Mouse (Mus musculus): ENCODE data around the gene Gm20388. TPM values are rescaled to one million over a fixed set of nuclear protein-coding genes. Genes with fewer than 3 reads are reported as not detected.

The Gm20388 gene
- polyA plus RNA-seq, 1 experiment from 2014 or later: 4.4 TPM

GRCm38 (mm10) chr8:120370461-120370860 lies 459.8 kb downstream of the Gm20388 start:
- H3K9me3 ChIP-seq: no peaks in the 10 kb centered on the region
- no peaks in the 10 kb centered on the region; the same call in 1 of the 2 replicates for H3K27me3 ChIP-seq
- H3K27ac ChIP-seq: no peak overlapping the region
- no peak for ATAC-seq
- H3K4me3 ChIP-seq (replicated peaks): no peak overlapping the region
- H3K36me3 ChIP-seq: no peaks in the 10 kb centered on the region
- peaks cover 54% of the 10 kb centered on the region for H3K4me1 ChIP-seq (replicated peaks)
- H3K9ac ChIP-seq (replicated peaks): no peak overlapping the region
- no peak overlapping the region for H3K4me2 ChIP-seq (replicated peaks)
- WGBS: 75% methylated on average over 4 of the region's 4 CpGs

DNA sequence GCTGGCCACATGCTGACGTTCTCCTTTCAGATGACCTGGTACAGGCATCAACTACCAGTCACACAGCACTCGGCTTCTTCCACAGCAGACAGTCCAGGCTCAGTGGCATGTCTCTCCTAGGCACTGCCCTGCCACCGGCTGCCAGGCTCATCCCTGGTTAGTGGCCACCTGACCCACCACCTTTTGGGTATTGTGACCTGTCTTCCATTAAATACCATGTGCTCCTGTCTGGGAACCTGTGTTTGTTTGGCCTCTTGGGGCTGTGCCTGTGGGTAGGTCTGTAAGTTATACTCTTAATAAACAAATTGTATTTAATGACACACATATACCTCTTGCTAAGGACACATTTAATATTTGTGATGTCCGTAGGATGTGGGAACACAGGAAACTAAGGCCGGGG lies 460.5 kb downstream of the Gm20388 start:
- ATAC-seq: no peak
- Histone ChIP-seq H3K27me3 (no peaks in the 10 kb centered on the region; the same call in 1 of the 2 replicates), H3K4me1 (replicated peaks) (peaks cover 61% of the 10 kb centered on the region), H3K36me3 (no peaks in the 10 kb centered on the region), H3K9me3 (no peaks in the 10 kb centered on the region), H3K9ac (replicated peaks) (no peak overlapping the region), H3K27ac (no peak overlapping the region), H3K4me2 (replicated peaks) (no peak overlapping the region), H3K4me3 (replicated peaks) (no peak overlapping the region)
- 81% methylated on average over 5 of the region's 5 CpGs for WGBS

GRCm38 (mm10) chr8:120371725-120372457 lies 461.2 kb downstream of the Gm20388 start:
- no peaks in the 10 kb centered on the region for H3K36me3 ChIP-seq
- H3K4me2 ChIP-seq (replicated peaks): no peak overlapping the region
- H3K9ac ChIP-seq (replicated peaks): no peak overlapping the region
- H3K9me3 ChIP-seq: no peaks in the 10 kb centered on the region
- no peak overlapping the region for H3K4me3 ChIP-seq (replicated peaks)
- ATAC-seq: no peak
- H3K4me1 ChIP-seq (replicated peaks): peaks cover 69% of the 10 kb centered on the region
- no peak overlapping the region for H3K27ac ChIP-seq
- H3K27me3 ChIP-seq: no peaks in the 10 kb centered on the region; the same call in 1 of the 2 replicates
- 79% methylated on average over 8 of the region's 8 CpGs for WGBS

DNA sequence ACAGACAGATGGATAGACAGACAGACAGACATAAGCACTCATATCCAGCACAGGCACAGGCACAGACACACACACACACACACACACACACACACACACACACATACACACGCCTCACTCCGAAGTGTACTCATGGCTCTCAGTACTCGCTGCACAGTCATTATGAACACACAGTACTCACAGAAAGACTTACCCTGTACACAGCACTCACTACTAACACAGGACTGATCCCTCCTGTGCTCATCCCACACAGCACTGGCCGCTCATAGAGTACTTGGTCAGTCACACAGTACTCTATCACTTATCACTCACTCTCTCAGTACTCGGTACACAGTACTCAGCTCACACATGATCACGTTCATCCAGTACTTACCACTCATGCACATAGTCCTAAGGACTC lies 462.0 kb downstream of the Gm20388 start:
- WGBS: 91% methylated on average over 6 of the region's 6 CpGs
- Histone ChIP-seq H3K4me1 (replicated peaks) (peaks cover 72% of the 10 kb centered on the region), H3K9ac (replicated peaks) (no peak overlapping the region), H3K9me3 (no peaks in the 10 kb centered on the region), H3K27me3 (no peaks in the 10 kb centered on the region; the same call in 1 of the 2 replicates), H3K36me3 (no peaks in the 10 kb centered on the region), H3K4me2 (replicated peaks) (no peak overlapping the region), H3K4me3 (replicated peaks) (no peak overlapping the region), H3K27ac (no peak overlapping the region)
- ATAC-seq: no peak

- WGBS: 87% methylated on average over 3 of the region's 3 CpGs
- peak overlapping the region; percentile 5; the same call in 1 of the 2 replicates for H3K9ac ChIP-seq (replicated peaks)
These were observed 463.0 kb downstream of the Gm20388 start for GRCm38 (mm10) chr8:120373621-120374020.

DNA sequence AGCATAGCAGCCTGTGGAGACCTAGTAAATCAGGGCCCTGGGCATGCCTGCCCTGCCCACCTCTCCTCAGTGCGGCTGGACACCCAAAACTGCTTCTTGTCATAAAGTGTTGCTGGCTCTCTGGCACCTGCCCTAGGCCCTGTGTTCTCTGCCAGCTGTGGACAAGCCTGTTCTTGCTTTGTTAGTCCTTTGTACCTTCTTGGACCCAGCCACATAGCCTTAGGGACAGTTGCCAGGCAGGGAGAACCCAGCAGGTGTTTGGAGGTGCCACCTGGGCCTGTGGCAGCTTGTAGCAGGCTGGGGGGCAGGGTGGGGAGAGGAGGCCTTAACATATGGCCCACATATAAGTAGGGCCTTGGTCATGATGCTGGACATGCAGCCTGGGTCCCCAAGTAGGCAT lies 463.4 kb downstream of the Gm20388 start:
- no peaks in the 10 kb centered on the region for H3K27me3 ChIP-seq
- H3K4me1 ChIP-seq (replicated peaks): peaks cover 78% of the 10 kb centered on the region
- H3K9me3 ChIP-seq: no peaks in the 10 kb centered on the region
- H3K36me3 ChIP-seq: no peaks in the 10 kb centered on the region
- WGBS: 70% methylated on average over 1 of the region's 1 CpGs
- H3K4me3 ChIP-seq (replicated peaks): no peak overlapping the region
- H3K4me2 ChIP-seq (replicated peaks): no peak overlapping the region
- no peak for ATAC-seq
- peak overlapping the region; percentile 5; the same call in 1 of the 2 replicates for H3K9ac ChIP-seq (replicated peaks)
- peak overlapping the region; percentile 41 for H3K27ac ChIP-seq

More at GRCm38 (mm10) chr8:120373621-120374020, 463.0 kb downstream of the Gm20388 start:
- Histone ChIP-seq H3K4me3 (replicated peaks) (no peak overlapping the region), H3K27ac (peak overlapping the region; percentile 41), H3K4me2 (replicated peaks) (no peak overlapping the region), H3K27me3 (no peaks in the 10 kb centered on the region), H3K4me1 (replicated peaks) (peaks cover 78% of the 10 kb centered on the region), H3K9me3 (no peaks in the 10 kb centered on the region), H3K36me3 (no peaks in the 10 kb centered on the region)
- no peak for ATAC-seq

- Histone ChIP-seq H3K9ac (replicated peaks) (peak overlapping the region; percentile 5; the same call in 1 of the 2 replicates), H3K9me3 (no peaks in the 10 kb centered on the region), H3K27ac (peak overlapping the region; percentile 41), H3K27me3 (no peaks in the 10 kb centered on the region), H3K36me3 (no peaks in the 10 kb centered on the region), H3K4me3 (replicated peaks) (no peak overlapping the region), H3K4me1 (replicated peaks) (peaks cover 77% of the 10 kb centered on the region), H3K4me2 (replicated peaks) (no peak overlapping the region)
- WGBS: 32% methylated on average over 9 of the region's 9 CpGs
- no peak for ATAC-seq
These were observed 463.9 kb downstream of the Gm20388 start for GRCm38 (mm10) chr8:120374514-120374913.

GRCm38 (mm10) chr8:120375170-120375569 lies 464.5 kb downstream of the Gm20388 start:
- H3K9ac ChIP-seq (replicated peaks): no peak overlapping the region
- H3K4me2 ChIP-seq (replicated peaks): no peak overlapping the region; the same call in 1 of the 2 replicates
- 41% methylated on average over 5 of the region's 5 CpGs for WGBS
- H3K4me1 ChIP-seq (replicated peaks): peaks cover 79% of the 10 kb centered on the region
- H3K27me3 ChIP-seq: 0 out of 2 replicates have a peak, but pooled peaks cover under 1% of the 10 kb centered on the region
- H3K9me3 ChIP-seq: no peaks in the 10 kb centered on the region
- peak overlapping the region; percentile 69 for H3K27ac ChIP-seq
- no peaks in the 10 kb centered on the region for H3K36me3 ChIP-seq
- ATAC-seq: peak; percentile 25; the same call in 1 of the 2 replicates
- H3K4me3 ChIP-seq (replicated peaks): no peak overlapping the region

DNA sequence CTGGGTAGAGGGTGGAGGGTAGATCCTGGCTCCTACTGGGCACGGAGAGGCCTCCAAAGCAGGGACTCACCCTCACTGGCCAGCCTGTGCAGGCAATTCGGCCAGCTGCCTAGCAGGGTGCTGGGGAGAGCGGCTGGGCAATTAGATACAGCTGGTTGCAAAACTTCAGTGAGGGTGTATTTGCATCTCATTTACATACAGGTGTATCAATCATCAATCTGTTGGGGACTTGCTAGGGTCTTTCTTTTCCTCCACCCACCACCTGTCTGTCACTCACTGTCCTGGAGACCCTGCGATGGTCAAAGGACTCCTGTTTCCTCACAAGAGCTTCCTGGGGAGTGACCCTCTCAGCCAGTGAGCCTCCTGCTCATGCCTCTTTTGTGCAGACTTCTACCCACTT lies 465.6 kb downstream of the Gm20388 start:
- no peak overlapping the region for H3K4me2 ChIP-seq (replicated peaks)
- ATAC-seq: peak; percentile 15; the same call in 1 of the 2 replicates
- no peak overlapping the region; the same call in 1 of the 2 replicates for H3K9ac ChIP-seq (replicated peaks)
- H3K4me3 ChIP-seq (replicated peaks): no peak overlapping the region
- peak overlapping the region; percentile 69 for H3K27ac ChIP-seq
- no peaks in the 10 kb centered on the region for H3K9me3 ChIP-seq
- H3K27me3 ChIP-seq: 0 out of 2 replicates have a peak, but pooled peaks cover 8% of the 10 kb centered on the region
- H3K36me3 ChIP-seq: no peaks in the 10 kb centered on the region
- 25% methylated on average over 4 of the region's 4 CpGs for WGBS
- peaks cover 87% of the 10 kb centered on the region for H3K4me1 ChIP-seq (replicated peaks)

GRCm38 (mm10) chr8:120376847-120377802 lies 466.5 kb downstream of the Gm20388 start:
- H3K36me3 ChIP-seq: no peaks in the 10 kb centered on the region
- H3K9ac ChIP-seq (replicated peaks): 0 out of 2 replicates have a peak overlapping the region, but pooled peaks have one; percentile 33
- ATAC-seq: no peak
- H3K4me1 ChIP-seq (replicated peaks): peaks cover 88% of the 10 kb centered on the region
- peak overlapping the region; percentile 69 for H3K27ac ChIP-seq
- H3K9me3 ChIP-seq: no peaks in the 10 kb centered on the region
- whole genome bisulfite sequencing: 50% methylated on average over 22 of the region's 22 CpGs
- no peak overlapping the region for H3K4me3 ChIP-seq (replicated peaks)
- H3K4me2 ChIP-seq (replicated peaks): no peak overlapping the region
- 0 out of 2 replicates have a peak, but pooled peaks cover 8% of the 10 kb centered on the region for H3K27me3 ChIP-seq

- WGBS: 69% methylated on average over 7 of the region's 7 CpGs
- no peak overlapping the region; the same call in 1 of the 2 replicates for H3K9ac ChIP-seq (replicated peaks)
- no peaks in the 10 kb centered on the region for H3K36me3 ChIP-seq
- H3K4me2 ChIP-seq (replicated peaks): no peak overlapping the region
- H3K27ac ChIP-seq: no peak overlapping the region
- H3K27me3 ChIP-seq: 0 out of 2 replicates have a peak, but pooled peaks cover 8% of the 10 kb centered on the region
- ATAC-seq: no peak
- H3K9me3 ChIP-seq: no peaks in the 10 kb centered on the region
- peaks cover 92% of the 10 kb centered on the region for H3K4me1 ChIP-seq (replicated peaks)
- H3K4me3 ChIP-seq (replicated peaks): no peak overlapping the region
These were observed 467.2 kb downstream of the Gm20388 start for GRCm38 (mm10) chr8:120377803-120378189.

Measured in midbrain, embryonic 13.5 days (tissue).